Comparison of ENCODE assay signal across 8 mouse cellular contexts in genomic region chr7:112825339-112825781, GRCm38 (mm10).
DNase-seq lines count a peak whose midpoint lies in the region; ATAC-seq and TF ChIP-seq lines count a peak whose summit lies in the region.

No protein-coding gene starts in this region.

- no peaks in the 10 kb centered on the region for H3K27me3 ChIP-seq in spleen, adult 2 months (ENCODE audit: control insufficient read depth, insufficient read depth, low read length)
- no peaks in the 10 kb centered on the region for H3K27me3 ChIP-seq in limb, embryonic 14.5 days (ENCODE audit: control insufficient read depth, insufficient read depth, low read length)
- H3K27me3 ChIP-seq in splenic B cell, adult 2 months (ENCODE audit: control insufficient read depth, insufficient read depth, low read length, poor library complexity, severe bottlenecking): no peaks in the 10 kb centered on the region

- no peak for TF ChIP-seq POLR2A in spleen, adult 2 months (IDR thresholded peaks at IDR 0.05; ENCODE audit: low read depth, low read length)
- TF ChIP-seq POLR2A in limb, embryonic 14.5 days (IDR thresholded peaks at IDR 0.05; ENCODE audit: borderline replicate concordance, extremely low read depth, insufficient read depth, insufficient read length): no peak

- 0 out of 2 replicates have a peak overlapping the region, but pooled peaks have one; percentile 28 for H3K27ac ChIP-seq in spleen, adult 2 months (ENCODE audit: insufficient read depth, low read length)
- H3K27ac ChIP-seq in limb, embryonic 14.5 days (replicated peaks; ENCODE audit: low read depth, low read length): peak overlapping the region; percentile 6; the same call in 1 of the 2 replicates

- H3K9me3 ChIP-seq in limb, embryonic 14.5 days (ENCODE audit: control insufficient read depth, low read length): no peaks in the 10 kb centered on the region

- 0 out of 2 replicates have a peak overlapping the region, but pooled peaks have one; percentile 6 for H3K4me3 ChIP-seq in spleen, adult 2 months (ENCODE audit: extremely low read depth, insufficient read depth, insufficient read length)
- H3K4me3 ChIP-seq in limb, embryonic 14.5 days (replicated peaks; ENCODE audit: low read length): no peak overlapping the region

- WGBS in spleen, adult 2 months: 16% methylated on average over 11 of the region's 11 CpGs
- 12% methylated on average over 11 of the region's 11 CpGs for WGBS in limb, embryonic 14.5 days

- H3K4me1 ChIP-seq in spleen, adult 2 months (ENCODE audit: control insufficient read depth, insufficient read depth, insufficient read length): peaks cover 4% of the 10 kb centered on the region; the same call in 1 of the 2 replicates
- H3K4me1 ChIP-seq in limb, embryonic 14.5 days (ENCODE audit: control insufficient read depth, insufficient read depth, low read length): peaks cover 73% of the 10 kb centered on the region

- H3K9ac ChIP-seq in limb, embryonic 14.5 days (ENCODE audit: low read depth, low read length, severe bottlenecking): no peak overlapping the region

- no peaks in the 10 kb centered on the region for H3K36me3 ChIP-seq in spleen, adult 2 months (ENCODE audit: control insufficient read depth, insufficient read depth, low read length)
- no peaks in the 10 kb centered on the region for H3K36me3 ChIP-seq in limb, embryonic 14.5 days (ENCODE audit: control insufficient read depth, insufficient read depth, low read length)
- no peaks in the 10 kb centered on the region for H3K36me3 ChIP-seq in splenic B cell, adult 2 months (ENCODE audit: control insufficient read depth, insufficient read depth, low read length, poor library complexity, severe bottlenecking)

- no peak for TF ChIP-seq CTCF in spleen, adult 2 months (IDR thresholded peaks at IDR 0.05; ENCODE audit: extremely low read depth, insufficient read depth, insufficient read length, insufficient replicate concordance)

- no peak for DNase-seq in spleen, adult 2 months (ENCODE audit: low read depth in 1 of 2, low spot score in 2 of 2)
- no peak for DNase-seq in spleen, adult 12 weeks (ENCODE audit: low spot score)
- no peak for DNase-seq in limb, embryonic 14.5 days (ENCODE audit: low spot score)
- DNase-seq in splenic B cell, adult 2 months (ENCODE audit: low read depth, low spot score): peak; percentile 38
- DNase-seq in frontal cortex, adult 2 months (ENCODE audit: extremely low spot score in 1 of 2, low spot score in 1 of 2): no peak
- no peak for DNase-seq in thymus, postnatal 10 days (ENCODE audit: low spot score in 2 of 2)
- no peak for DNase-seq in lung, postnatal 25 days (ENCODE audit: low spot score)

- H3K4me2 ChIP-seq in limb, embryonic 14.5 days (replicated peaks; ENCODE audit: low read depth, low read length, severe bottlenecking): peak overlapping the region; percentile 36; the same call in 1 of the 2 replicates

- peak; percentile 85 for ATAC-seq in granulocyte monocyte progenitor cell, adult 5-6 weeks (replicated peaks; ENCODE audit: poor library complexity, severe bottlenecking)
- ATAC-seq in limb, embryonic 14.5 days (ENCODE audit: low FRiP score, low read depth): no peak
